Mouse (Mus musculus): ENCODE measurements at regions not wholly inside any gene's neighbourhood (a gene's known extent, or its start where the extent isn't known, plus 50 kb on each side); places are given as distances from the start of the nearest gene placed in this dataset.

GRCm38 (mm10) chr16:75297416-75297815 lies 288.4 kb downstream of the Lipi start:
- DNase-seq = no peak

GRCm38 (mm10) chr16:75292736-75293428 lies 293.0 kb downstream of the Lipi start:
- no peak for DNase-seq

- no peak for DNase-seq
Measured at GRCm38 (mm10) chr16:75291194-75291593, 294.7 kb downstream of the Lipi start.

GRCm38 (mm10) chr16:75287150-75287549 lies 298.7 kb downstream of the Lipi start:
- DNase-seq = no peak

- no peak for DNase-seq
Measured at GRCm38 (mm10) chr16:75285811-75286210, 300.1 kb downstream of the Lipi start.

- DNase-seq = no peak
Measured at GRCm38 (mm10) chr16:75263903-75264302, 322.0 kb downstream of the Lipi start.

GRCm38 (mm10) chr16:75254981-75255380 lies 330.9 kb downstream of the Lipi start:
- no peak for DNase-seq

- no peak for DNase-seq
Measured at GRCm38 (mm10) chr16:75249170-75249569, 336.7 kb downstream of the Lipi start.

- no peak for DNase-seq
Measured at GRCm38 (mm10) chr16:75240383-75240782, 345.5 kb downstream of the Lipi start.

GRCm38 (mm10) chr16:75232133-75232532 lies 353.7 kb downstream of the Lipi start:
- DNase-seq = no peak

- no peak for DNase-seq
Measured at GRCm38 (mm10) chr16:75193404-75193803, 392.5 kb downstream of the Lipi start.

- no peak for DNase-seq
Measured at GRCm38 (mm10) chr16:75190316-75190715, 395.5 kb downstream of the Lipi start.

GRCm38 (mm10) chr16:75166040-75166439 lies 419.8 kb downstream of the Lipi start:
- no peak for DNase-seq

GRCm38 (mm10) chr16:75164969-75165726 lies 420.7 kb downstream of the Lipi start:
- DNase-seq = no peak

- DNase-seq = no peak
Measured at GRCm38 (mm10) chr16:75159740-75160139, 426.1 kb downstream of the Lipi start.

GRCm38 (mm10) chr16:75155441-75156038 lies 430.3 kb downstream of the Lipi start:
- DNase-seq = no peak

Measured in B cell, adult 2 months (primary cell).